Mouse (Mus musculus) kidney, adult 2 months (tissue): ENCODE measurements around the gene Ccr8.

Experiments used
- CTCF ChIP-seq: fragments of 200-500 bp; conservative IDR thresholded peaks from 2 replicates; pipeline ENCODE4 v1.5.1; 2011; ENCODE audit warnings: low read depth, mild to moderate bottlenecking, control low read depth, low read length, moderate library complexity, mixed read lengths; ENCODE audit not compliant: insufficient read depth, insufficient read length
- POLR2A ChIP-seq: fragments of 200-500 bp; IDR thresholded peaks from one replicate; pipeline ENCODE4 v1.6.1; 2011; ENCODE audit warnings: low read depth, low read length, control low read depth

- TF ChIP-seq POLR2A (no peak), CTCF (no peak)
Observed at GRCm38 (mm10) chr9:120058730-120059129, 33.2 kb upstream of the Ccr8 start.
